Mouse (Mus musculus) left cerebral cortex, adult 2 months (tissue): ENCODE data around the gene Cd3eap. TPM values are rescaled to one million over a fixed set of nuclear protein-coding genes. Genes with fewer than 3 reads are reported as not detected.

Source experiments
- DNase-seq, 2 experiments: peaks; one replicate each; pipeline ENCODE4 v3.0.0; 2021 to 2022; ENCODE audit warnings: low spot score in 2 of 2, mixed read lengths in 1 of 2; ENCODE audit errors: extremely low spot score in 1 of 2
- H3K27ac ChIP-seq: fragments of 200-600 bp; 2 replicates; pipeline ENCODE4 v1.8.1; 2022
- H3K4me3 ChIP-seq: fragments of 200-600 bp; 2 replicates; pipeline ENCODE4 v1.8.1; 2022
- CTCF ChIP-seq: fragments of 200-600 bp; IDR thresholded peaks from 2 replicates; pipeline ENCODE4 v1.8.1; 2022; ENCODE audit warnings: antibody characterized with exemption, mild to moderate bottlenecking, moderate library complexity
- intact Hi-C: fragments of 180-260 bp; cut with DNase I; formaldehyde crosslinking; loops from one replicate; pipeline ENCODE4 v1.15.1; 2025
- microRNA-seq, 2 experiments: library from miRNA; unstranded; fragments of <30 nt; microRNA quantifications; one replicate each; pipeline ENCODE4 v1.2.0; 2021
- total RNA-seq, 2 experiments: library from RNA; stranded (reverse); gene quantifications; 2 replicates each; pipeline ENCODE4 v1.2.3; 2021

The Cd3eap gene
- total RNA-seq, 2 experiments from 2014 or later = 17.0 to 17.8 TPM

DNA sequence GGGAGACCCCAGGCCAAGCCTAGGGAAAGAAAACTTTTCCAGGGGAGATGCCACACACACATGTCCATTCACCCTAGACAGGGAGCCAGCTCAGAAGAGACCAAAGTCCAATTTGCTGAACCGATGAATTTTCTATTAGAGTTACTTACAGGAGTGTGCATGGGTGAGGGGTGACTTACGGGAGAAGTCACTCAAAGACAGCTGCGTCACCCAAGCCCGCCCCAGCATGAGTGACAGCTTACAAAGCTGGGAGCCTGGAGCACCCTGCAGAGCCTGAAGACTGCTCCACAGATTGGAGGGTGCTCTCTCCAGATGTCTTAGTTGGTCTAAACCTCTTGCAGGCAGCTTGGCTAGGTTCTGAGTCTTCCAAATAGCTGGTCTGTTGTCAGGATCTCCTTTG is 47.3 kb downstream of the Cd3eap start:
- H3K27ac ChIP-seq = no peak overlapping the region
- no peak for DNase-seq
- intact Hi-C loops = no loop called here
- no peak overlapping the region for H3K4me3 ChIP-seq
- no peak for TF ChIP-seq CTCF

DNA sequence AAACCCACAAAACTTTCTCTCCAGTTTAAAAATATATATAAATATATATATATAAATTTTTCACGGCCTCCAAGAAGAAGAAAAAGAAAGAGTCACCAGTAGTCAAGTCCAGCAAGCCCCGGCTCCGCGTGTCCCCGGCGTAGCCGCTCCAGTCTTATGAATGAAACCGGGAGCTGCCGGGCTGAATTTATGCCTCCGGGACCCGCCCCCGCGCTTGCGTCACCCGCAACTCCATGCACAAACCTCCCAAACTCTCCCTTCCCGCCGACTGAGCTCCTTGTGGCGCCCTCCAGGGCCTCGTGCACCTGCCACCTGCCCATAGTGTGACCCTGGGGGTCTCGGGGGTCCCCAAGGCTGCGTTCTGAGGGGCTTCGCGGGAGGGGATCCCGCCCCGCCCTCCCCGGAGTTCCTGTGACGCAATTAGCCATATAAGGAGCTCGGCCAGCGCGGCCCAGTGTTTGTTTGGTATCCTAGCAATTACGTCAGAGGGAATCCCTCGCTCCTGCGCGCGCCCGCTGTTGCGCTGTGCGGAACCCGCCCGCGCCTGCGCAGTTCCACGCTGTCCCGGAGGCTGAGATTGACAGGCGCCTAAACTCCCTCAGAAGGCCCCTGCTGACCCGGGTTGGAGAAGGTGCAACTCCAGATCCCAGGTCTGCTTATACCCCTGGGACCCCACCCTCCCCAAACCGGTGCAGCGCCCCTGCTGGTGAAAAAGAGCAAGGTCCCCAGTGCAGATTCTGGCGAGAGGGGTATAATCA is 49.2 kb downstream of the Cd3eap start, which contains the start of gene Fosb:
TSS of gene Fosb (minus strand) at position 168 of the 758 bp plus-strand sequence.
- Histone ChIP-seq H3K27ac (peak within 1 kb of the TSS; percentile 85), H3K4me3 (peak within 1 kb of the TSS; percentile 87)
- DNase-seq = peak; percentile 92 to 94
- intact Hi-C loops = no loop called here
- peak; percentile 57 for TF ChIP-seq CTCF

DNA sequence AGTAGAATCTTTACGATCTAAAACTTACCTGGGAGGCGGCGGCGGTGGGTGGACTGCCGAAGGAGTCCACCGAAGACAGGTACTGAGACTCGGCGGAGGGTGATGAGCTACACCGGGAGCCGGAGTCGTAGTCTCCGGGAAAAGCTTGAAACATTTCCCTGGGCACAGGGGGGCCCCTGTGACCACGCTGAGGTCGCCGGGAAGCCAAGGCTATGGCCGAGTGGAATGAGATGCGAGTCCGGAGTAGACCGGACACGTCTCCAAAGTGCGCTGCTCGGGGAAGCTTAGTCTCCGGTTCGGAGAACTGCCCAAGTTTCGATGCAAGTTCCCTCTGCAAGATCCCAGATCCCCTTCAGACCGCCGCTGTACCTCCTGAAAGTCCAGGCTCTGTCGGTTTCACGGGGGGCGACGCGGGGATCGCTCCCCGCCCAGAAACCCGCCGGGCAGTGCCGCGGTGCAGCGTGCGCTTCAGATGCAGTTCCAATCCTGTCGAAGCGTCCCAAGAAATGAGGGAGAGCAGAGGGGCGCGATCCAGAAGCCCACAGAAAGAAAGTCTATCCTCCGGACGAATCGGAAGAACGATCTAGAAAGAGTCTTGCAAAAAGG is 49.9 kb downstream of the Cd3eap start:
- DNase-seq = no peak
- intact Hi-C loops = no loop called here
- H3K27ac ChIP-seq = peak overlapping the region; percentile 85; the same call in 1 of the 2 replicates
- TF ChIP-seq CTCF = no peak
- peak overlapping the region; percentile 87 for H3K4me3 ChIP-seq

DNA sequence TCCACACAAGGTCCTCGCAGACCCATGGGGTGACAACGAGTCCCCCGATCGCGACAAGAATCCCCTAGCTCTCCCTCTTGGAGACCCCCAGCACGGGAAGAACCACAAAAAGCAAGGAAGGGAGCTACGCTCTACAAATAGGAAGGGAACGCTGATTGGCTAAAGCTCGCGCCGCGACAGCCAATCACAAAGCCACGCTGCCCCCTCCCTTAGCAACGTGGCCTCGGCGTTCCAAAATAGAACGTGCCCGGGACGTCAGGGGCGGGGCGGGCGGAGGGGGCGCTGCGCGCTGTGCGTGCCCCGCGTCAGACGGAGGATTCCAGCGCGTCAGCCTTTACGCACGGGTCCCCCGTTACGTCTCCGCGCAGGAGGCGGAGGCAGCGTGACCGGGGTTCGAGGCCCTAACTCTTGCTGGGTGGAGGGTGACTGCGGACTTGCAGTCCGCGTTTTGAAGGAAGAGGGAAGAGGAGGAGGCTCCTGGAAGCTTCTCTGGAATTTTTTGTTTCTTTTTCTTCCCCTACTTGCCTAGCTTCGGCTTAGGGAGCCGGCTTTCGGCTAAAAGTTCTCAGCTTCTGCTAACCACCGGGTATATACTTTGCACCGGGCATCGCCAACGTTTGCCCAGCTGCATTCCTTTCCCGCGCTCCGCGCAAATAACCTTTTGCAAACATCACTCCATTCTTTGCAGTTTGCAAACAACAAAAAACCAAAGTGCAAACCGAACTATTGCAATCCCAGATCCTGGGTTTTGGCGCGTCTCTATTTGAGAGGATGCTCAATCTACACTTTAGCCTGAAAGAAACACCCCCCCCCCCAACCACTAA is 50.6 kb downstream of the Cd3eap start:
- intact Hi-C loops = no loop called here
- Histone ChIP-seq H3K4me3 (peak overlapping the region; percentile 87), H3K27ac (peak overlapping the region; percentile 97)
- peak; percentile 10; the same call in 1 of the 2 replicates for TF ChIP-seq CTCF
- peak; percentile 97 to 98 for DNase-seq

DNA sequence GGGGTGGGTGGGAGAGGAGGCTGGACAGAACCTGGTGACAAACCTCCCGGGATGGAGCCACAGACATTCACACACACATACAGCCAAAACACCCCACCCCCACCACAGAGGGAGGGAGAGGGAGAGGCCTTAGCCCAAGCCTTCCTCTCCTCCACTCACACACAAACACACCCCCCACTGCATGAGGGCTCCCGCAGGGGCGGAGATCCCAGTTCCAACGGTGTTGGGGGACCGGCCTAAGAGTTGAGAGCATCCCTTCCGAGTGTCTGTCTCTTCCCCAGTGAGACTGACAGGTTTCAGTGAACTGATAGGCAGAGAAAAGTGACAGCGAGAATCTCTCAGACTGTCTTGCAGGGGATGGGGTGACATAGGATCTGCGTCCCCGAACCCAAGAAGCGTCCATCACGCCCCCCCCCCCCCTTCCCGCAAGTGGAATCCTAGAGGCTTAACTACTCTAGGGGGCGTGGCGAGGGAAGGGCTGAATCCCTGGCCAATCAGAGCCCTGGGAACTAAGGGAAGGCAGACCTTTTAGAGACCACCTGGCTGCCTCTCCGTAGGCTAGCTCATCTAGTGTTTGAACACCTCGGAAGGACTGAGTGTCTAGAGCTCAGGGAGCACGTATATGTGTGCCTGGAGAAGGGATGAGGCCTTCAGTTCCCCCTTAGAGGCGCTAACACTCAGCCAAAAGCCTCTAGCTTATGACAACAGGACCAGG is 51.4 kb downstream of the Cd3eap start:
- intact Hi-C loops = no loop called here
- peak overlapping the region; percentile 87 for H3K4me3 ChIP-seq
- no peak for TF ChIP-seq CTCF
- DNase-seq = peak; percentile 69 to 70
- H3K27ac ChIP-seq = peak overlapping the region; percentile 97

DNA sequence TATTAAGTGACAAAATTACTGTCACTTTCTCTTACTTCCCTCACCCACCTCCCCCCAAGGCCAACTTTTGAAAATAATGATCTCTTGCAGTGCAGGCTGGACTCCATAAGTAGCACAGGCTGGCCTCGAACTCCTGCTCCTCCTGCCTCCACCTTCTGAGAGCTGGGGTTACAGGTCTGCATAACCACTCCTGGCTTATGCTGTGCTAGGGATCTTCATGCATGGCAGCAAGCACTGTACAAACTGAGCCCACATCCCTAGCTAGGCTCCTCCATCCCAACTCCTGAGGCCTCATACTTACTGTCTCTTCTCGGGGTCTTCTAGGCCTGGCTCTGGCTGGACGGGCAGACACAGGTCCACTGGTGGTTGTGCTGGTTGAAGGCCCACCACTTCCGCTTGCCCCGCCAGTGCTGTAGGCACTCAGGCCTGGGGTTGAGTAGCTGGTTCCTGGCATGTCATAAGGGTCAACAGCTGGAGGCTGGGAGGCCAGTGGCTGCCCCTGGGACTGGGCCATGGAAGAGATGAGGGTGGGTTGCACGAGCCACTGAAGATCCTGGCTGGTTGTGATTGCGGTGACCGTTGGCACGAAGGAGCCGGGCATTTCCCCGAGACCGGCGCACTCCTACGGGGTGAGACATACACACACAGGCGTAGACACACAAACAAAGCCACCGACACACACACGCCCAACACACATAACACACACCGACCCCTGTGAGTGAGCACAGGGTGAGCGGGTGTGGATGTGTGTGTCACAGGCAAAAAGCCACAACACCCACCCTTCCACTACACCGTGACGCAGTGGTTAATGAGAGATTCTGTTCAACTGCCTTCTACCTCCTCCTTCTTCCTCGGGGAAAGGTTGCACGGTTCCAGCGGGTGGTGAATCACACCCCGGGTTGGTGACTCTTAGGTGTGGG is 52.2 kb downstream of the Cd3eap start:
- no peak for TF ChIP-seq CTCF
- H3K27ac ChIP-seq = no peak overlapping the region; the same call in 1 of the 2 replicates
- intact Hi-C loops = no loop called here
- DNase-seq = no peak
- H3K4me3 ChIP-seq = peak overlapping the region; percentile 87

Small RNA genes lying within 50 kb of the gene (microRNA-seq; reads per million reads assigned to microRNA genes)
- 0 reads per million in 2 experiments for gene Mir343

Other genes starting within 250 kb of the Cd3eap start
- gene Gm4969, start 241.1 kb downstream of the Cd3eap start, total RNA-seq = under 1 TPM; 0.21 to 0.27 TPM
- gene Fbxo46, start 239.6 kb downstream of the Cd3eap start, total RNA-seq = 10 to 100 TPM; 13.4 to 14.3 TPM
- gene Qpctl, start 210.2 kb downstream of the Cd3eap start, total RNA-seq = 10 to 100 TPM; 14.8 to 16.3 TPM
- gene Snrpd2, start 209.8 kb downstream of the Cd3eap start, total RNA-seq = 10 to 100 TPM; 69.8 to 73.3 TPM
- 1 to 10 TPM; 1.8 to 1.9 TPM for gene Gipr, start 193.4 kb downstream of the Cd3eap start, total RNA-seq
- 100 to 1,000 TPM; 131 to 138 TPM for gene Eml2, start 183.1 kb downstream of the Cd3eap start, total RNA-seq
- gene Gpr4, start 146.9 kb downstream of the Cd3eap start, total RNA-seq = 1 to 10 TPM; 2.4 to 3.8 TPM
- gene Opa3, start 131.1 kb downstream of the Cd3eap start, total RNA-seq = 10 to 100 TPM; 42.7 to 46.8 TPM
- gene Vasp, start 87.7 kb downstream of the Cd3eap start, total RNA-seq = 10 to 100 TPM; 13.2 to 14.6 TPM
- gene Ppm1n, start 79.4 kb downstream of the Cd3eap start, total RNA-seq = not detected
- 100 to 1,000 TPM; 110 to 122 TPM for gene Rtn2, start 76.9 kb downstream of the Cd3eap start, total RNA-seq
- gene Fosb, start 49.4 kb downstream of the Cd3eap start, total RNA-seq = 10 to 100 TPM; 27.0 to 59.5 TPM
- gene Ercc1, start 14.7 kb downstream of the Cd3eap start, total RNA-seq = 10 to 100 TPM; 48.9 to 51.8 TPM
- gene Ppp1r13l, start 266 bp upstream of the Cd3eap start, total RNA-seq = 1 to 10 TPM; 7.7 to 7.8 TPM
- 10 to 100 TPM; 37.2 TPM for gene Ercc2, start 22.5 kb upstream of the Cd3eap start, total RNA-seq
- gene Klc3, start 44.6 kb upstream of the Cd3eap start, total RNA-seq = 1 to 10 TPM; 2.4 to 4.1 TPM
- not detected for gene Ckm, start 45.3 kb upstream of the Cd3eap start, total RNA-seq
- 10 to 100 TPM; 79.1 to 79.5 TPM for gene Mark4, start 99.3 kb upstream of the Cd3eap start, total RNA-seq
- gene Exoc3l2, start 103.8 kb upstream of the Cd3eap start, total RNA-seq = under 1 TPM; 0.26 to 0.36 TPM
- 1 to 10 TPM; 6.7 to 7.9 TPM for gene Bloc1s3, start 148.9 kb upstream of the Cd3eap start, total RNA-seq
- gene Trappc6a, start 148.9 kb upstream of the Cd3eap start, total RNA-seq = 10 to 100 TPM; 16.6 to 18.4 TPM
- under 1 TPM; 0.44 to 0.84 TPM for gene Nkpd1, start 158.4 kb upstream of the Cd3eap start, total RNA-seq
- 100 to 1,000 TPM; 148 to 150 TPM for gene Ppp1r37, start 203.6 kb upstream of the Cd3eap start, total RNA-seq
- gene Zfp296, start 217.8 kb upstream of the Cd3eap start, total RNA-seq = 1 to 10 TPM; 1.5 to 2.0 TPM
- gene Gemin7, start 218.1 kb upstream of the Cd3eap start, total RNA-seq = 10 to 100 TPM; 50.1 to 50.8 TPM
- 10 to 100 TPM; 92.7 to 98.3 TPM for gene Clasrp, start 245.0 kb upstream of the Cd3eap start, total RNA-seq